7 mouse cellular contexts compared by ENCODE assay signal in genomic region chr9:75626308-75626604, GRCm38 (mm10). TPM values are rescaled to one million over a fixed set of nuclear protein-coding genes. Genes with fewer than 3 reads are reported as not detected.
A peak's percentile ranks its signal among the peaks of the same experiment; 100 is the strongest.
DNase-seq lines count a peak whose midpoint lies in the region; ATAC-seq and TF ChIP-seq lines count a peak whose summit lies in the region.

No protein-coding gene starts in this region.

- no peak for DNase-seq in lung, adult 2 months
- no peak for DNase-seq in lung, postnatal 25 days (ENCODE audit: low spot score)
- DNase-seq in adrenal gland, postnatal 25 days = no peak
- DNase-seq in thymus, postnatal 36 days = no peak

- H3K27me3 ChIP-seq in embryonic facial prominence, embryonic 12.5 days = no peaks in the 10 kb centered on the region
- H3K27me3 ChIP-seq in hindbrain, embryonic 15.5 days = no peaks in the 10 kb centered on the region
- H3K27me3 ChIP-seq in myocyte (ENCODE audit: control insufficient read depth, insufficient read depth, insufficient read length) = no peaks in the 10 kb centered on the region

- peak overlapping the region; percentile 81 for H3ac ChIP-seq in myocyte (ENCODE audit: control insufficient read depth, insufficient read length)

- H3K4me2 ChIP-seq in embryonic facial prominence, embryonic 12.5 days (replicated peaks) = peak overlapping the region; percentile 83
- H3K4me2 ChIP-seq in hindbrain, embryonic 15.5 days = peak overlapping the region; percentile 94
- peak overlapping the region; percentile 80 for H3K4me2 ChIP-seq in myocyte (ENCODE audit: low read depth)

- 1% methylated on average over 14 of the region's 14 CpGs for WGBS in lung, adult 2 months
- WGBS in embryonic facial prominence, embryonic 12.5 days = under 1% methylated on average over 14 of the region's 14 CpGs
- WGBS in hindbrain, embryonic 15.5 days = 1% methylated on average over 14 of the region's 14 CpGs

- no peaks in the 10 kb centered on the region for H3K9me3 ChIP-seq in embryonic facial prominence, embryonic 12.5 days
- H3K9me3 ChIP-seq in hindbrain, embryonic 15.5 days = no peaks in the 10 kb centered on the region

- TF ChIP-seq POLR2A in lung, adult 2 months (IDR thresholded peaks at IDR 0.05; ENCODE audit: borderline replicate concordance, extremely low read depth, low read depth, low read length) = 0 out of 2 replicates have a peak, but pooled peaks have one; percentile 7
- no peak for TF ChIP-seq POLR2A in myocyte (IDR thresholded peaks at IDR 0.05; ENCODE audit: insufficient read length, low read depth)

- ATAC-seq in embryonic facial prominence, embryonic 12.5 days (ENCODE audit: insufficient number of reproducible peaks, insufficient read depth, low FRiP score, low TSS enrichment) = 0 out of 2 replicates have a peak, but pooled peaks have one; percentile 1
- ATAC-seq in hindbrain, embryonic 15.5 days (ENCODE audit: low FRiP score, low read depth) = no peak; the same call in 1 of the 2 replicates

- H3K4me1 ChIP-seq in lung, adult 2 months (ENCODE audit: control insufficient read depth, insufficient read depth, low read length) = peaks cover 12% of the 10 kb centered on the region
- peaks cover 4% of the 10 kb centered on the region; the same call in 1 of the 2 replicates for H3K4me1 ChIP-seq in embryonic facial prominence, embryonic 12.5 days
- peaks cover 21% of the 10 kb centered on the region for H3K4me1 ChIP-seq in hindbrain, embryonic 15.5 days (replicated peaks)

- no peak for TF ChIP-seq CTCF in lung, adult 2 months (IDR thresholded peaks at IDR 0.05; ENCODE audit: insufficient read depth, low read length)

- peak overlapping the region; percentile 87 for H3K27ac ChIP-seq in embryonic facial prominence, embryonic 12.5 days
- H3K27ac ChIP-seq in hindbrain, embryonic 15.5 days (replicated peaks) = peak overlapping the region; percentile 97

- peak overlapping the region; percentile 92 for H3K9ac ChIP-seq in embryonic facial prominence, embryonic 12.5 days
- H3K9ac ChIP-seq in hindbrain, embryonic 15.5 days = peak overlapping the region; percentile 89

- no peaks in the 10 kb centered on the region for H3K36me3 ChIP-seq in embryonic facial prominence, embryonic 12.5 days
- no peaks in the 10 kb centered on the region for H3K36me3 ChIP-seq in hindbrain, embryonic 15.5 days
- H3K36me3 ChIP-seq in myocyte (ENCODE audit: control insufficient read depth, insufficient read depth) = no peaks in the 10 kb centered on the region

- H3K4me3 ChIP-seq in lung, adult 2 months (replicated peaks; ENCODE audit: extremely low read depth, low read depth, low read length) = peak overlapping the region; percentile 84
- H3K4me3 ChIP-seq in embryonic facial prominence, embryonic 12.5 days = peak overlapping the region; percentile 80
- H3K4me3 ChIP-seq in hindbrain, embryonic 15.5 days = peak overlapping the region; percentile 68
- H3K4me3 ChIP-seq in myocyte = peak overlapping the region; percentile 25

- H3K79me2 ChIP-seq in myocyte (ENCODE audit: control insufficient read depth, insufficient read depth) = no peaks in the 10 kb centered on the region

TF ChIP-seq in myocyte, 11 proteins besides CTCF, POLR2A, EP300 and RAD21:
- no peak for TF ChIP-seq E2F4 (IDR thresholded peaks at IDR 0.05; ENCODE audit: insufficient read depth)
- TF ChIP-seq USF1 (IDR thresholded peaks at IDR 0.05; ENCODE audit: low read depth) = no peak
- TF ChIP-seq REST (IDR thresholded peaks at IDR 0.05; ENCODE audit: insufficient read depth, insufficient read length) = no peak
- no peak for TF ChIP-seq MAX (IDR thresholded peaks at IDR 0.05; ENCODE audit: low read depth)
- TF ChIP-seq MYOG (IDR thresholded peaks at IDR 0.05; ENCODE audit: control insufficient read depth in 1 of 3, insufficient read depth in 1 of 3, insufficient read length in 2 of 3, low read depth in 2 of 3) = no peak
- TF ChIP-seq CEBPB (IDR thresholded peaks at IDR 0.05; ENCODE audit: insufficient read depth, poor library complexity, severe bottlenecking) = no peak
- TF ChIP-seq POLR2AphosphoS2 (IDR thresholded peaks at IDR 0.05; ENCODE audit: insufficient read length, low read depth) = no peak
- no peak for TF ChIP-seq TCF12 (IDR thresholded peaks at IDR 0.05; ENCODE audit: insufficient read depth, poor library complexity, severe bottlenecking)
- TF ChIP-seq SRF (IDR thresholded peaks at IDR 0.05; ENCODE audit: control insufficient read depth, insufficient read length, low read depth) = no peak
- no peak for TF ChIP-seq TCF3 (IDR thresholded peaks at IDR 0.05; ENCODE audit: insufficient read length, low read depth)
- TF ChIP-seq MYOD1 (IDR thresholded peaks at IDR 0.05; ENCODE audit: control insufficient read depth in 1 of 3, insufficient read length in 2 of 3, low read depth in 2 of 3) = no peak

RNA-seq across cellular contexts. Expression of gene Lysmd2, which starts 0.7 kb away (rescaled TPM):
- 60.6 and 73.7 TPM in 2 replicates for polyA plus RNA-seq in lung, adult 2 months (2012; rRNA removed)
- polyA plus RNA-seq in embryonic facial prominence, embryonic 12.5 days (2016; fragmentation: Nextera tagmentation; extraction: Ambion mirVana) = 28.5 and 28.6 TPM in 2 replicates
- polyA plus RNA-seq in hindbrain, embryonic 15.5 days (2015; fragmentation: Nextera tagmentation; extraction: Ambion mirVana) = 33.2 and 35.4 TPM in 2 replicates
- 4.9 TPM for polyA plus RNA-seq in myocyte (2012; fragmentation: generic; extraction: Trizol)
- total RNA-seq in adrenal gland, postnatal 25 days (2021) = 14.8 and 19.0 TPM in 2 replicates

RNA-seq across cellular contexts. Expression of gene Tmod2, which starts 15.1 kb away (rescaled TPM):
- 3.3 and 7.6 TPM in 2 replicates for polyA plus RNA-seq in lung, adult 2 months (2012; rRNA removed)
- polyA plus RNA-seq in embryonic facial prominence, embryonic 12.5 days (2016; fragmentation: Nextera tagmentation; extraction: Ambion mirVana) = 36.0 and 40.1 TPM in 2 replicates
- polyA plus RNA-seq in hindbrain, embryonic 15.5 days (2015; fragmentation: Nextera tagmentation; extraction: Ambion mirVana) = 262 and 271 TPM in 2 replicates
- 0.06 TPM for polyA plus RNA-seq in myocyte (2012; fragmentation: generic; extraction: Trizol)
- 8.2 and 13.4 TPM in 2 replicates for total RNA-seq in adrenal gland, postnatal 25 days (2021)

RNA-seq across cellular contexts. Expression of gene Scg3, which starts 57.6 kb away (rescaled TPM):
- 0.38 and 1.6 TPM in 2 replicates for polyA plus RNA-seq in lung, adult 2 months (2012; rRNA removed)
- polyA plus RNA-seq in embryonic facial prominence, embryonic 12.5 days (2016; fragmentation: Nextera tagmentation; extraction: Ambion mirVana) = 8.5 and 10.8 TPM in 2 replicates
- 115 and 120 TPM in 2 replicates for polyA plus RNA-seq in hindbrain, embryonic 15.5 days (2015; fragmentation: Nextera tagmentation; extraction: Ambion mirVana)
- not detected for polyA plus RNA-seq in myocyte (2012; fragmentation: generic; extraction: Trizol)
- 24.6 and 28.6 TPM in 2 replicates for total RNA-seq in adrenal gland, postnatal 25 days (2021)

Comparison
In these comparisons a context has a peak if more than half of its experiments do, and no peak if none do; other contexts are left out.
1. H3K4me3 ChIP-seq: peak in every context shown above with its lines; median percentile 84 in lung, adult 2 months; 80 in embryonic facial prominence, embryonic 12.5 days; 68 in hindbrain, embryonic 15.5 days; 25 in myocyte.